Mouse (Mus musculus) embryonic facial prominence, embryonic 11.5 days (tissue): ENCODE results near the gene Mecom. TPM values are rescaled to one million over a fixed set of nuclear protein-coding genes. Genes with fewer than 3 reads are reported as not detected.
A peak's percentile ranks its signal among the peaks of the same experiment; 100 is the strongest.

ENCODE experiments used
- ATAC-seq: fragments of 200-750 bp; cut with Nextera tagmentation; replicated peaks from 2 replicates; pipeline ENCODE4 v1.8.0; 2017; ENCODE audit warnings: low read depth; ENCODE audit not compliant: insufficient number of reproducible peaks, low FRiP score, low TSS enrichment
- DNase-seq: peaks from one replicate; pipeline ENCODE4 v3.0.0-alpha.2; 2015; ENCODE audit warnings: low spot score
- H3K27ac ChIP-seq: fragments of 300-500 bp; sonication (generic); replicated peaks from 2 replicates; pipeline ENCODE4 v1.5.1; 2014; ENCODE audit warnings: mild to moderate bottlenecking, low read depth, low read length, control low read depth
- H3K27me3 ChIP-seq: fragments of 300-500 bp; sonication (generic); 2 replicates; pipeline ENCODE4 v1.6.1; 2014; ENCODE audit warnings: mild to moderate bottlenecking, low read length, moderate library complexity, mixed read lengths; ENCODE audit not compliant: control insufficient read depth, insufficient read depth
- H3K36me3 ChIP-seq: fragments of 300-500 bp; sonication (generic); replicated peaks from 2 replicates; pipeline ENCODE4 v1.6.1; 2014; ENCODE audit warnings: low read depth, mild to moderate bottlenecking, low read length, moderate library complexity, mixed read lengths; ENCODE audit not compliant: control insufficient read depth, insufficient read depth
- H3K4me1 ChIP-seq: fragments of 300-500 bp; sonication (generic); 2 replicates; pipeline ENCODE4 v1.6.1; 2014; ENCODE audit warnings: low read length, mixed read lengths; ENCODE audit not compliant: control insufficient read depth, insufficient read depth
- H3K4me2 ChIP-seq: fragments of 300-500 bp; sonication (generic); 2 replicates; pipeline ENCODE4 v1.6.1; 2014; ENCODE audit warnings: low read depth, mild to moderate bottlenecking, control low read depth, low read length, moderate library complexity
- H3K4me3 ChIP-seq: fragments of 300-500 bp; sonication (generic); 2 replicates; pipeline ENCODE4 v1.5.1; 2014; ENCODE audit warnings: low read depth, low read length, control low read depth
- H3K9ac ChIP-seq: fragments of 300-500 bp; sonication (generic); replicated peaks from 2 replicates; pipeline ENCODE4 v1.6.1; 2014; ENCODE audit warnings: mild to moderate bottlenecking, control low read depth, low read length
- H3K9me3 ChIP-seq: fragments of 300-500 bp; sonication (generic); replicated peaks from 2 replicates; pipeline ENCODE4 v1.6.1; 2016; ENCODE audit warnings: mild to moderate bottlenecking, low read length, inconsistent platforms, mixed read lengths; ENCODE audit not compliant: control insufficient read depth
- WGBS: fragments of 180-500 bp; shearing (Covaris S2); extraction: QIAGEN DNeasy Blood & Tissue Kit; methylation state at CpG from one replicate; pipeline ENCODE4 v1.1.7; 2014; 5-methylcytosine and 5-hydroxymethylcytosine counted together
- polyA plus RNA-seq: library from polyadenylated mRNA; unstranded; fragments of >200 nt; fragmentation: Nextera tagmentation; extraction: Ambion mirVana; gene quantifications from 2 replicates; pipeline ENCODE4 v1.2.1, GENCODE M21; 2014

Mecom gene
- polyA plus RNA-seq, 1 experiment from 2014 or later = 48.4 TPM

- Histone ChIP-seq H3K36me3 (no peaks in the 10 kb centered on the region), H3K27me3 (peaks cover 4% of the 10 kb centered on the region; the same call in 1 of the 2 replicates), H3K9ac (no peak overlapping the region), H3K4me1 (0 out of 2 replicates have a peak, but pooled peaks cover 2% of the 10 kb centered on the region), H3K27ac (no peak overlapping the region), H3K4me3 (no peak overlapping the region), H3K4me2 (no peak overlapping the region; the same call in 1 of the 2 replicates), H3K9me3 (no peaks in the 10 kb centered on the region)
- ATAC-seq = no peak
- peak; percentile 26 for DNase-seq
- 4% methylated on average over 12 of the region's 12 CpGs for WGBS
These were observed 35.3 kb downstream of the Mecom start for GRCm38 (mm10) chr3:30512459-30513030.

- Histone ChIP-seq H3K27me3 (peaks cover 4% of the 10 kb centered on the region; the same call in 1 of the 2 replicates), H3K9ac (no peak overlapping the region), H3K9me3 (no peaks in the 10 kb centered on the region), H3K36me3 (no peaks in the 10 kb centered on the region), H3K4me2 (no peak overlapping the region), H3K4me1 (0 out of 2 replicates have a peak, but pooled peaks cover 2% of the 10 kb centered on the region), H3K27ac (no peak overlapping the region), H3K4me3 (no peak overlapping the region)
- peak; percentile 14 for DNase-seq
- ATAC-seq = no peak
- WGBS = 10% methylated on average over 7 of the region's 7 CpGs
These were observed 36.0 kb downstream of the Mecom start for GRCm38 (mm10) chr3:30511796-30512195.

GRCm38 (mm10) chr3:30511062-30511640, 36.7 kb downstream of the Mecom start:
- Histone ChIP-seq H3K4me3 (no peak overlapping the region), H3K27ac (no peak overlapping the region), H3K4me2 (no peak overlapping the region; the same call in 1 of the 2 replicates), H3K9me3 (no peaks in the 10 kb centered on the region), H3K4me1 (0 out of 2 replicates have a peak, but pooled peaks cover 2% of the 10 kb centered on the region), H3K9ac (peak overlapping the region; percentile 28; the same call in 1 of the 2 replicates), H3K27me3 (peaks cover 4% of the 10 kb centered on the region; the same call in 1 of the 2 replicates), H3K36me3 (no peaks in the 10 kb centered on the region)
- 18% methylated on average over 4 of the region's 4 CpGs for WGBS
- no peak for ATAC-seq
- peak; percentile 5 for DNase-seq

GRCm38 (mm10) chr3:30510646-30511045, 37.2 kb downstream of the Mecom start:
- Histone ChIP-seq H3K4me1 (0 out of 2 replicates have a peak, but pooled peaks cover 2% of the 10 kb centered on the region), H3K9ac (peak overlapping the region; percentile 28; the same call in 1 of the 2 replicates)
- DNase-seq = peak; percentile 29

DNA sequence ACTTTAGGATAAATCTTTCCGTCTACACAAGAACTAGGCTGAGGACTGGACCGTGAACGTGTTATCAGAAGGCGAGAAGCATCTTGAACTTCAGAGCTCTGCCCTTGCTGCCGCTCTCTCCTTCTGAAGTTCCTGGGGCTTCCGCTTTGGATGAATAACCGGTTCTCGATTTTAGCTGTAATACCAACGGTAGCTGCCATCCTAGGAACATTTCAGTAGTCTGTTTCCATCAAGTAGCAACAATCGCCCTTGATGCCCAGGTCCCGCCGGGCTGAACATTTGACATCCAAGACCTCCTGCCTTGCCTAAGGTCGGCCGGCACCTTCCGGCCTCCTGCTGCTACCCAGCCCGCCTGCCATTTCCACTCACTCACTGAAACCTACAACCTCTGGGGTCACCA, 37.7 kb downstream of the Mecom start:
- Histone ChIP-seq H3K4me3 (peak overlapping the region; percentile 67), H3K4me1 (0 out of 2 replicates have a peak, but pooled peaks cover 2% of the 10 kb centered on the region), H3K36me3 (no peaks in the 10 kb centered on the region), H3K27me3 (peaks cover 7% of the 10 kb centered on the region), H3K9ac (peak overlapping the region; percentile 41), H3K9me3 (no peaks in the 10 kb centered on the region), H3K4me2 (peak overlapping the region; percentile 82), H3K27ac (no peak overlapping the region)
- WGBS = under 1% methylated on average over 16 of the region's 16 CpGs
- ATAC-seq (no peak), DNase-seq (peak; percentile 38)

More at GRCm38 (mm10) chr3:30510646-30511045, 37.2 kb downstream of the Mecom start:
- WGBS = 2% methylated on average over 8 of the region's 8 CpGs
- Histone ChIP-seq H3K36me3 (no peaks in the 10 kb centered on the region), H3K27me3 (peaks cover 7% of the 10 kb centered on the region), H3K9me3 (no peaks in the 10 kb centered on the region), H3K4me3 (no peak overlapping the region), H3K4me2 (peak overlapping the region; percentile 82; the same call in 1 of the 2 replicates), H3K27ac (no peak overlapping the region)
- ATAC-seq = no peak

- under 1% methylated on average over 46 of the region's 55 CpGs for WGBS
- Histone ChIP-seq H3K27me3 (peaks cover 10% of the 10 kb centered on the region), H3K4me1 (0 out of 2 replicates have a peak, but pooled peaks cover 2% of the 10 kb centered on the region), H3K27ac (peak overlapping the region; percentile 94), H3K9ac (peak overlapping the region; percentile 76), H3K9me3 (no peaks in the 10 kb centered on the region), H3K36me3 (no peaks in the 10 kb centered on the region), H3K4me2 (peak overlapping the region; percentile 82), H3K4me3 (peak overlapping the region; percentile 67)
- ATAC-seq (peak; percentile 60), DNase-seq (peak; percentile 82)
These were observed 38.6 kb downstream of the Mecom start for GRCm38 (mm10) chr3:30508930-30509910.

DNA sequence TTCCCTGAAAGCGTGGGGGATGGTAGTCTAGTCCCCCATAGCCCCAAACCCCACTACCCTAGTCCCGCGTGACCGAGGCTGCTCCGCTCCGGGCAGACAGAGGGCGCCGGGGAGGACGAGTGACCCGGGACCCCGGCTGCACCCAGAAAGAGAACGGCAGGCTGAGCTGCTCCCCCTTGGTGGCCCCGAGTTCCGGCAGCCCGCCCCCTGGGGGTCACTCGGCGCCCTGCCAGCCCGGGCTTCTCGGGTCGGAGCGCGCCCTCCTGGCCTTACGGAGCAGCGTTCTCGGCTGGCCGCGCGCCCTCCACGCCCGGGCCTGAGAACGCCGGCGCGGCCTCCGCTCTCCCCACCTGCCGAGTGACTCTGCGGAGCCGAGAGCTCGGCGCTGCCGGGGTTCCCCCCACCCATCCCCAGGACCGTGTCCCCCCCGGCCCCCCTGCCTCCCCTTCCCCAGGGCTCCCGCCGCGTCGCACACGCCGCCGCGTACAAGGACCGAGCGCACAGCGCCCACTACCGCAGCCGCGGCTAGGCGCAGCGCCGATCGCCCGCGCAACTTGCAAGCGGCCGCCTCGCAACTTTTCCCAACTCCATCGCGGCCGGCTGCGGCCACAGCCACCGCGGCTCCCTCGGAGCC, 39.4 kb downstream of the Mecom start:
- Histone ChIP-seq H3K27me3 (peaks cover 10% of the 10 kb centered on the region), H3K27ac (peak overlapping the region; percentile 94), H3K36me3 (no peaks in the 10 kb centered on the region), H3K4me1 (0 out of 2 replicates have a peak, but pooled peaks cover 2% of the 10 kb centered on the region), H3K9ac (peak overlapping the region; percentile 76), H3K4me2 (peak overlapping the region; percentile 82), H3K9me3 (no peaks in the 10 kb centered on the region), H3K4me3 (peak overlapping the region; percentile 67)
- peak; percentile 81 for ATAC-seq
- 0% methylated on average over 36 of the region's 73 CpGs for WGBS
- peak; percentile 85 for DNase-seq
